8 mouse cellular contexts compared by ENCODE assay signal in genomic region chr7:64155687-64156086, GRCm38 (mm10). TPM values are rescaled to one million over a fixed set of nuclear protein-coding genes. Genes with fewer than 3 reads are reported as not detected.
DNase-seq lines count a peak whose midpoint lies in the region; ATAC-seq and TF ChIP-seq lines count a peak whose summit lies in the region.

No protein-coding gene starts in this region.

- peak overlapping the region; percentile 7 for H3K4me3 ChIP-seq in cerebellum, adult 2 months (replicated peaks; ENCODE audit: insufficient read depth, low read depth, low read length)
- peak overlapping the region; percentile 18; the same call in 1 of the 2 replicates for H3K4me3 ChIP-seq in forebrain, postnatal 0 days (ENCODE audit: low read depth, low read length)
- H3K4me3 ChIP-seq in liver, embryonic 15.5 days (replicated peaks), result no peak overlapping the region
- no peak overlapping the region for H3K4me3 ChIP-seq in neural tube, embryonic 12.5 days

- H3K9me3 ChIP-seq in forebrain, postnatal 0 days (ENCODE audit: low read length), result no peaks in the 10 kb centered on the region
- no peaks in the 10 kb centered on the region for H3K9me3 ChIP-seq in liver, embryonic 15.5 days (replicated peaks)
- no peaks in the 10 kb centered on the region for H3K9me3 ChIP-seq in neural tube, embryonic 12.5 days

- peak; percentile 81 for DNase-seq in Muller cell, postnatal 12 days (ENCODE audit: inconsistent ontology term)
- DNase-seq in cerebellum, adult 2 months, result peak; percentile 83 to 89
- peak; percentile 85 for DNase-seq in forebrain, postnatal 0 days
- peak; percentile 87 for DNase-seq in heart, postnatal 25 days (ENCODE audit: low spot score)
- DNase-seq in large intestine, adult 2 months (ENCODE audit: low read depth, low spot score), result peak; percentile 59
- DNase-seq in thymus, postnatal 14 days, result peak; percentile 67

- no peak overlapping the region for H3K9ac ChIP-seq in forebrain, postnatal 0 days
- H3K9ac ChIP-seq in liver, embryonic 15.5 days, result no peak overlapping the region
- H3K9ac ChIP-seq in neural tube, embryonic 12.5 days, result no peak overlapping the region

- H3K27ac ChIP-seq in cerebellum, adult 2 months (ENCODE audit: insufficient read depth, low read length), result peak overlapping the region; percentile 14; the same call in 1 of the 2 replicates
- no peak overlapping the region for H3K27ac ChIP-seq in forebrain, postnatal 0 days (ENCODE audit: low read depth, low read length)
- H3K27ac ChIP-seq in liver, embryonic 15.5 days (replicated peaks), result no peak overlapping the region
- no peak overlapping the region for H3K27ac ChIP-seq in neural tube, embryonic 12.5 days

- 0% methylated on average over 10 of the region's 10 CpGs for WGBS in cerebellum, adult 2 months
- WGBS in forebrain, postnatal 0 days, result 14% methylated on average over 10 of the region's 10 CpGs
- under 1% methylated on average over 10 of the region's 10 CpGs for WGBS in large intestine, adult 2 months
- 8% methylated on average over 10 of the region's 10 CpGs for WGBS in liver, embryonic 15.5 days (ENCODE audit: insufficient replicate concordance)
- WGBS in neural tube, embryonic 12.5 days, result 27% methylated on average over 10 of the region's 10 CpGs

- ATAC-seq in forebrain, postnatal 0 days, result peak; percentile 97
- peak; percentile 54 for ATAC-seq in liver, embryonic 15.5 days (ENCODE audit: insufficient read depth)
- peak; percentile 68 for ATAC-seq in neural tube, embryonic 12.5 days (ENCODE audit: low FRiP score, low read depth)

- no peaks in the 10 kb centered on the region for H3K36me3 ChIP-seq in forebrain, postnatal 0 days (ENCODE audit: insufficient read depth)
- H3K36me3 ChIP-seq in liver, embryonic 15.5 days (replicated peaks), result no peaks in the 10 kb centered on the region
- no peaks in the 10 kb centered on the region for H3K36me3 ChIP-seq in neural tube, embryonic 12.5 days

- intact Hi-C loops in heart, postnatal 25 days (cut with DNase I), result loop anchor here (2.0 to 10.0 kb wide), 4 partner anchors 91 to 403 kb away; partner anchors contain the start of gene Klf13

- H3K27me3 ChIP-seq in cerebellum, adult 2 months (ENCODE audit: control insufficient read depth, insufficient read depth, low read length), result no peaks in the 10 kb centered on the region
- no peaks in the 10 kb centered on the region for H3K27me3 ChIP-seq in forebrain, postnatal 0 days (ENCODE audit: insufficient read depth, low read length)
- peaks cover 4% of the 10 kb centered on the region; the same call in 1 of the 2 replicates for H3K27me3 ChIP-seq in liver, embryonic 15.5 days
- H3K27me3 ChIP-seq in neural tube, embryonic 12.5 days (replicated peaks), result no peaks in the 10 kb centered on the region

- peaks cover 19% of the 10 kb centered on the region for H3K4me1 ChIP-seq in cerebellum, adult 2 months (ENCODE audit: control insufficient read depth, insufficient read depth, low read length)
- H3K4me1 ChIP-seq in forebrain, postnatal 0 days (ENCODE audit: insufficient read depth), result no peaks in the 10 kb centered on the region
- 0 out of 2 replicates have a peak, but pooled peaks cover 4% of the 10 kb centered on the region for H3K4me1 ChIP-seq in liver, embryonic 15.5 days (replicated peaks)
- peaks cover 12% of the 10 kb centered on the region for H3K4me1 ChIP-seq in neural tube, embryonic 12.5 days

- TF ChIP-seq CTCF in cerebellum, adult 2 months (IDR thresholded peaks at IDR 0.05; ENCODE audit: borderline replicate concordance, insufficient read depth, low read depth, low read length), result peak; percentile 72; the same call in 1 of the 2 replicates
- peak; percentile 75 for TF ChIP-seq CTCF in forebrain, postnatal 0 days (IDR thresholded peaks at IDR 0.05; ENCODE audit: low read depth)

- TF ChIP-seq POLR2A in cerebellum, adult 2 months (IDR thresholded peaks at IDR 0.05; ENCODE audit: borderline replicate concordance, insufficient read depth, low read length), result peak; percentile 18; the same call in 1 of the 2 replicates

- peak overlapping the region; percentile 49 for H3K4me2 ChIP-seq in forebrain, postnatal 0 days (ENCODE audit: low read depth)
- H3K4me2 ChIP-seq in liver, embryonic 15.5 days, result peak overlapping the region; percentile 35
- H3K4me2 ChIP-seq in neural tube, embryonic 12.5 days (replicated peaks), result peak overlapping the region; percentile 44

RNA-seq across cellular contexts. Expression of gene Trpm1, which starts 2.1 kb away (rescaled TPM):
- polyA plus RNA-seq in cerebellum, adult 2 months (2012; rRNA removed), result 0.03 TPM in 1 of 2 replicates, not detected in the other
- total RNA-seq in forebrain, postnatal 0 days (2014; rRNA removed), result 0.23 TPM in 1 of 2 replicates, not detected in the other
- 0.09 and 0.45 TPM in 2 replicates for polyA plus RNA-seq in forebrain, postnatal 0 days (2015; fragmentation: Nextera tagmentation; extraction: Ambion mirVana)
- not detected for total RNA-seq in heart, postnatal 25 days (2021)
- polyA plus RNA-seq in large intestine, adult 2 months (2012; rRNA removed), result 0.04 TPM in 1 of 2 replicates, not detected in the other
- not detected in 2 replicates for polyA plus RNA-seq in liver, embryonic 15.5 days (2015; fragmentation: Nextera tagmentation; extraction: Ambion mirVana)
- polyA plus RNA-seq in neural tube, embryonic 12.5 days (2016; fragmentation: Nextera tagmentation; extraction: Ambion mirVana), result 0.15 and 0.17 TPM in 2 replicates

Comparison
In these comparisons a context has a peak if more than half of its experiments do, and no peak if none do; other contexts are left out.
1. H3K4me3 ChIP-seq: peak in cerebellum, adult 2 months (single experiment) and forebrain, postnatal 0 days (single experiment); none in liver, embryonic 15.5 days (single experiment) and neural tube, embryonic 12.5 days (single experiment).
2. Peak in every context shown above with its lines, with median percentiles within 50 percentile points of each other: DNase-seq, ATAC-seq and H3K4me2 ChIP-seq.